Comparison of ENCODE assay signal across 9 mouse cellular contexts in genomic region chrX:48138539-48139275, GRCm38 (mm10). TPM values are rescaled to one million over a fixed set of nuclear protein-coding genes. Genes with fewer than 3 reads are reported as not detected.
A peak's percentile ranks its signal among the peaks of the same experiment; 100 is the strongest.
DNase-seq lines count a peak whose midpoint lies in the region; ATAC-seq lines count a peak whose summit lies in the region.
"Had no signal": no experiment of that assay in that cellular context is flagged by ENCODE, and none has a peak within 500 bp of the region (broad histone marks: within the 10 kb centered on the region; RNA-seq: fewer than 3 reads in every experiment).

No protein-coding gene starts in this region.

- H3K36me3 ChIP-seq in hindbrain, embryonic 11.5 days (ENCODE audit: control insufficient read depth, insufficient read depth, low read length): no peaks in the 10 kb centered on the region
- H3K36me3 ChIP-seq in hindbrain, embryonic 10.5 days: no peaks in the 10 kb centered on the region
- H3K36me3 ChIP-seq in forebrain, embryonic 15.5 days: no peaks in the 10 kb centered on the region
- no peaks in the 10 kb centered on the region for H3K36me3 ChIP-seq in midbrain, embryonic 13.5 days
- no peaks in the 10 kb centered on the region for H3K36me3 ChIP-seq in kidney, embryonic 16.5 days (ENCODE audit: insufficient read depth, low read length)
- H3K36me3 ChIP-seq: limb, embryonic 15.5 days had no signal

- H3K4me1 ChIP-seq in hindbrain, embryonic 11.5 days (replicated peaks; ENCODE audit: control insufficient read depth, insufficient read depth, low read length): no peaks in the 10 kb centered on the region
- H3K4me1 ChIP-seq in hindbrain, embryonic 10.5 days (replicated peaks): peaks cover 19% of the 10 kb centered on the region
- peaks cover 9% of the 10 kb centered on the region for H3K4me1 ChIP-seq in forebrain, embryonic 15.5 days
- H3K4me1 ChIP-seq in midbrain, embryonic 13.5 days (replicated peaks): 0 out of 2 replicates have a peak, but pooled peaks cover 6% of the 10 kb centered on the region
- H3K4me1 ChIP-seq in kidney, embryonic 16.5 days (ENCODE audit: insufficient read depth, low read length): no peaks in the 10 kb centered on the region

- peak; percentile 23 for DNase-seq in hindbrain, embryonic 11.5 days (ENCODE audit: low spot score)
- DNase-seq in hindbrain, embryonic 10.5 days (ENCODE audit: low spot score): no peak
- DNase-seq in T-cell, adult 2 months (ENCODE audit: low spot score): peak; percentile 34
- DNase-seq in urinary bladder, postnatal 4 days (ENCODE audit: low spot score in 2 of 2): no peak
- DNase-seq in cerebellum, postnatal 14 days: no peak

- no peak for ATAC-seq in hindbrain, embryonic 11.5 days (ENCODE audit: low FRiP score)
- no peak for ATAC-seq in forebrain, embryonic 15.5 days (replicated peaks)
- ATAC-seq in midbrain, embryonic 13.5 days: 0 out of 2 replicates have a peak, but pooled peaks have one; percentile 40
- ATAC-seq in kidney, embryonic 16.5 days (ENCODE audit: low FRiP score, low TSS enrichment): no peak

- H3K27ac ChIP-seq in hindbrain, embryonic 11.5 days (ENCODE audit: low read depth, low read length): no peak overlapping the region
- H3K27ac ChIP-seq in hindbrain, embryonic 10.5 days: no peak overlapping the region
- 0 out of 2 replicates have a peak overlapping the region, but pooled peaks have one; percentile 31 for H3K27ac ChIP-seq in forebrain, embryonic 15.5 days (replicated peaks)
- no peak overlapping the region for H3K27ac ChIP-seq in midbrain, embryonic 13.5 days
- H3K27ac ChIP-seq in kidney, embryonic 16.5 days (ENCODE audit: low read length): no peak overlapping the region
- H3K27ac ChIP-seq: limb, embryonic 15.5 days had no signal

- 52% methylated on average over 7 of the region's 7 CpGs for WGBS in hindbrain, embryonic 11.5 days
- WGBS in hindbrain, embryonic 10.5 days: 47% methylated on average over 7 of the region's 7 CpGs
- WGBS in forebrain, embryonic 15.5 days: 46% methylated on average over 7 of the region's 7 CpGs
- 52% methylated on average over 7 of the region's 7 CpGs for WGBS in midbrain, embryonic 13.5 days
- 51% methylated on average over 7 of the region's 7 CpGs for WGBS in kidney, embryonic 16.5 days

- no peak overlapping the region for H3K9ac ChIP-seq in hindbrain, embryonic 11.5 days (ENCODE audit: low read depth, low read length)
- no peak overlapping the region for H3K9ac ChIP-seq in forebrain, embryonic 15.5 days (replicated peaks)
- H3K9ac ChIP-seq in midbrain, embryonic 13.5 days (replicated peaks): no peak overlapping the region
- H3K9ac ChIP-seq in kidney, embryonic 16.5 days (replicated peaks; ENCODE audit: low read length): no peak overlapping the region
- H3K9ac ChIP-seq: limb, embryonic 15.5 days had no signal

- H3K4me3 ChIP-seq in hindbrain, embryonic 11.5 days (ENCODE audit: low read depth, low read length): no peak overlapping the region
- no peak overlapping the region for H3K4me3 ChIP-seq in hindbrain, embryonic 10.5 days
- H3K4me3 ChIP-seq in forebrain, embryonic 15.5 days: no peak overlapping the region
- H3K4me3 ChIP-seq in midbrain, embryonic 13.5 days (replicated peaks): no peak overlapping the region
- no peak overlapping the region for H3K4me3 ChIP-seq in kidney, embryonic 16.5 days (ENCODE audit: low read length)
- H3K4me3 ChIP-seq: limb, embryonic 15.5 days had no signal

- H3K27me3 ChIP-seq in hindbrain, embryonic 11.5 days (ENCODE audit: control insufficient read depth, insufficient read depth, low read length): no peaks in the 10 kb centered on the region
- H3K27me3 ChIP-seq in hindbrain, embryonic 10.5 days (ENCODE audit: insufficient read depth, poor library complexity, severe bottlenecking): no peaks in the 10 kb centered on the region; the same call in 1 of the 2 replicates
- H3K27me3 ChIP-seq in forebrain, embryonic 15.5 days: no peaks in the 10 kb centered on the region
- H3K27me3 ChIP-seq in midbrain, embryonic 13.5 days: no peaks in the 10 kb centered on the region; the same call in 1 of the 2 replicates
- no peaks in the 10 kb centered on the region; the same call in 1 of the 2 replicates for H3K27me3 ChIP-seq in kidney, embryonic 16.5 days (ENCODE audit: insufficient read depth, low read length)
- H3K27me3 ChIP-seq: limb, embryonic 15.5 days had no signal

- H3K9me3 ChIP-seq in hindbrain, embryonic 11.5 days (ENCODE audit: control insufficient read depth, low read length): no peaks in the 10 kb centered on the region
- no peaks in the 10 kb centered on the region for H3K9me3 ChIP-seq in hindbrain, embryonic 10.5 days
- H3K9me3 ChIP-seq in forebrain, embryonic 15.5 days: no peaks in the 10 kb centered on the region
- no peaks in the 10 kb centered on the region for H3K9me3 ChIP-seq in midbrain, embryonic 13.5 days
- H3K9me3 ChIP-seq in kidney, embryonic 16.5 days (ENCODE audit: low read length): no peaks in the 10 kb centered on the region
- H3K9me3 ChIP-seq: limb, embryonic 15.5 days had no signal

- no peak overlapping the region for H3K4me2 ChIP-seq in hindbrain, embryonic 11.5 days (replicated peaks; ENCODE audit: low read depth, low read length)
- no peak overlapping the region for H3K4me2 ChIP-seq in forebrain, embryonic 15.5 days (replicated peaks)
- H3K4me2 ChIP-seq in midbrain, embryonic 13.5 days (replicated peaks): no peak overlapping the region
- no peak overlapping the region for H3K4me2 ChIP-seq in kidney, embryonic 16.5 days (replicated peaks; ENCODE audit: low read depth, low read length)
- H3K4me2 ChIP-seq: limb, embryonic 15.5 days had no signal

RNA-seq across cellular contexts. Expression of gene Sash3, which starts 7.5 kb away (rescaled TPM):
- 1.4 and 1.5 TPM in 2 replicates for polyA plus RNA-seq in hindbrain, embryonic 11.5 days (2014; fragmentation: Nextera tagmentation; extraction: Ambion mirVana)
- polyA plus RNA-seq in hindbrain, embryonic 10.5 days (2016; fragmentation: Nextera tagmentation; extraction: Ambion mirVana): 1.1 and 1.9 TPM in 2 replicates
- 0.55 and 0.94 TPM in 2 replicates for polyA plus RNA-seq in forebrain, embryonic 15.5 days (2015; fragmentation: Nextera tagmentation; extraction: Ambion mirVana)
- 0.85 and 0.93 TPM in 2 replicates for polyA plus RNA-seq in midbrain, embryonic 13.5 days (2015; fragmentation: Nextera tagmentation; extraction: Ambion mirVana)
- 1.7 and 2.0 TPM in 2 replicates for polyA plus RNA-seq in kidney, embryonic 16.5 days (2015; fragmentation: Nextera tagmentation; extraction: Ambion mirVana)

RNA-seq across cellular contexts. Expression of gene Xpnpep2, which starts 30.2 kb away (rescaled TPM):
- polyA plus RNA-seq in hindbrain, embryonic 11.5 days (2014; fragmentation: Nextera tagmentation; extraction: Ambion mirVana): 2.2 and 2.5 TPM in 2 replicates
- 1.3 and 1.4 TPM in 2 replicates for polyA plus RNA-seq in hindbrain, embryonic 10.5 days (2016; fragmentation: Nextera tagmentation; extraction: Ambion mirVana)
- 0.56 and 0.59 TPM in 2 replicates for polyA plus RNA-seq in forebrain, embryonic 15.5 days (2015; fragmentation: Nextera tagmentation; extraction: Ambion mirVana)
- polyA plus RNA-seq in midbrain, embryonic 13.5 days (2015; fragmentation: Nextera tagmentation; extraction: Ambion mirVana): 0.93 and 1.3 TPM in 2 replicates
- polyA plus RNA-seq in kidney, embryonic 16.5 days (2015; fragmentation: Nextera tagmentation; extraction: Ambion mirVana): 7.8 and 8.3 TPM in 2 replicates

Comparison
In these comparisons a context has a peak if more than half of its experiments do, and no peak if none do; other contexts are left out.
1. DNase-seq: peak in hindbrain, embryonic 11.5 days (single experiment) and T-cell, adult 2 months (single experiment); none in hindbrain, embryonic 10.5 days (single experiment), urinary bladder, postnatal 4 days (0 of 2) and cerebellum, postnatal 14 days (0 of 2).